Mouse (Mus musculus) midbrain, embryonic 15.5 days (tissue): ENCODE results near the gene Cbln3. TPM values are rescaled to one million over a fixed set of nuclear protein-coding genes. Genes with fewer than 3 reads are reported as not detected.

Experiments
- ATAC-seq: fragments of 200-750 bp; cut with Nextera tagmentation; replicated peaks from 2 replicates; pipeline ENCODE4 v1.8.0; 2017; ENCODE audit warnings: moderate TSS enrichment
- H3K27ac ChIP-seq: fragments of 300-500 bp; sonication (generic); 2 replicates; pipeline ENCODE4 v1.5.1; 2015; ENCODE audit warnings: mild to moderate bottlenecking, inconsistent platforms
- H3K27me3 ChIP-seq: fragments of 300-500 bp; sonication (generic); replicated peaks from 2 replicates; pipeline ENCODE4 v1.6.1; 2015; ENCODE audit warnings: inconsistent platforms
- H3K36me3 ChIP-seq: fragments of 300-500 bp; sonication (generic); replicated peaks from 2 replicates; pipeline ENCODE4 v1.6.1; 2015; ENCODE audit warnings: inconsistent platforms
- H3K4me1 ChIP-seq: fragments of 300-500 bp; sonication (generic); 2 replicates; pipeline ENCODE4 v1.6.1; 2015; ENCODE audit warnings: inconsistent platforms
- H3K4me2 ChIP-seq: fragments of 300-500 bp; sonication (generic); 2 replicates; pipeline ENCODE4 v1.6.1; 2015; ENCODE audit warnings: inconsistent platforms, mild to moderate bottlenecking, moderate library complexity
- H3K4me3 ChIP-seq: fragments of 300-500 bp; sonication (generic); 2 replicates; pipeline ENCODE4 v1.5.1; 2015; ENCODE audit warnings: mild to moderate bottlenecking, inconsistent platforms
- H3K9ac ChIP-seq: fragments of 300-500 bp; sonication (generic); 2 replicates; pipeline ENCODE4 v1.6.1; 2015; ENCODE audit warnings: mild to moderate bottlenecking, inconsistent platforms
- H3K9me3 ChIP-seq: fragments of 300-500 bp; sonication (generic); 2 replicates; pipeline ENCODE4 v1.6.1; 2016; ENCODE audit warnings: inconsistent platforms
- WGBS: fragments of 180-500 bp; shearing (Covaris S2); methylation state at CpG from one replicate; pipeline ENCODE4 v1.1.7; 2015; ENCODE audit warnings: mixed read lengths; 5-methylcytosine and 5-hydroxymethylcytosine counted together
- polyA plus RNA-seq: library from polyadenylated mRNA; unstranded; fragments of >200 nt; fragmentation: Nextera tagmentation; extraction: Ambion mirVana; gene quantifications from 2 replicates; pipeline ENCODE4 v1.2.1, GENCODE M21; 2015

Gene Cbln3
- polyA plus RNA-seq, 1 experiment from 2014 or later, result 0.19 TPM

- peaks cover 20% of the 10 kb centered on the region for H3K4me1 ChIP-seq
- ATAC-seq, result no peak
- no peak overlapping the region for H3K9ac ChIP-seq
- H3K27me3 ChIP-seq, result no peaks in the 10 kb centered on the region
- H3K27ac ChIP-seq, result no peak overlapping the region
- no peak overlapping the region for H3K4me3 ChIP-seq
- 93% methylated on average over 12 of the region's 12 CpGs for WGBS
- H3K9me3 ChIP-seq, result no peaks in the 10 kb centered on the region
- peaks cover 30% of the 10 kb centered on the region for H3K36me3 ChIP-seq
- H3K4me2 ChIP-seq, result no peak overlapping the region
Measured at GRCm38 (mm10) chr14:55897671-55898070, 13.5 kb upstream of the Cbln3 start.

- H3K9ac ChIP-seq, result no peak overlapping the region
- 0 out of 2 replicates have a peak overlapping the region, but pooled peaks have one; percentile 4 for H3K4me2 ChIP-seq
- 83% methylated on average over 24 of the region's 24 CpGs for WGBS
- no peak overlapping the region for H3K4me3 ChIP-seq
- peaks cover 24% of the 10 kb centered on the region; the same call in 1 of the 2 replicates for H3K36me3 ChIP-seq
- H3K27me3 ChIP-seq, result no peaks in the 10 kb centered on the region
- no peak overlapping the region for H3K27ac ChIP-seq
- no peak for ATAC-seq
- no peaks in the 10 kb centered on the region for H3K9me3 ChIP-seq
- H3K4me1 ChIP-seq, result peaks cover 24% of the 10 kb centered on the region
Measured at GRCm38 (mm10) chr14:55886571-55887382, 2.6 kb upstream of the Cbln3 start.

GRCm38 (mm10) chr14:55885791-55886271, 1.6 kb upstream of the Cbln3 start:
- Histone ChIP-seq H3K4me2 (peak overlapping the region; percentile 91), H3K4me3 (peak overlapping the region; percentile 81), H3K27me3 (no peaks in the 10 kb centered on the region), H3K36me3 (peaks cover 24% of the 10 kb centered on the region; the same call in 1 of the 2 replicates), H3K9ac (peak overlapping the region; percentile 79), H3K9me3 (no peaks in the 10 kb centered on the region), H3K4me1 (peaks cover 24% of the 10 kb centered on the region), H3K27ac (no peak overlapping the region)
- ATAC-seq, result no peak
- 7% methylated on average over 16 of the region's 16 CpGs for WGBS

- H3K4me3 ChIP-seq, result peak overlapping the region; percentile 81
- peaks cover 24% of the 10 kb centered on the region for H3K4me1 ChIP-seq
- no peaks in the 10 kb centered on the region for H3K27me3 ChIP-seq
- H3K36me3 ChIP-seq, result peaks cover 20% of the 10 kb centered on the region; the same call in 1 of the 2 replicates
- peak overlapping the region; percentile 91 for H3K4me2 ChIP-seq
- H3K9me3 ChIP-seq, result no peaks in the 10 kb centered on the region
- peak; percentile 63 for ATAC-seq
- H3K9ac ChIP-seq, result peak overlapping the region; percentile 79
- H3K27ac ChIP-seq, result peak overlapping the region; percentile 64
- WGBS, result 1% methylated on average over 25 of the region's 30 CpGs
Measured at GRCm38 (mm10) chr14:55885114-55885790, 1.1 kb upstream of the Cbln3 start.

GRCm38 (mm10) chr14:55884713-55885113, 521 bp upstream of the Cbln3 start, which contains the start of gene Khnyn:
Gene Khnyn (plus strand): TSS chr14:55884947.
- Histone ChIP-seq H3K27me3 (no peaks in the 10 kb centered on the region), H3K4me3 (peak within 1 kb of the TSS; percentile 81), H3K9me3 (no peaks in the 10 kb centered on the region), H3K4me2 (peak within 1 kb of the TSS; percentile 91), H3K4me1 (peaks cover 24% of the 10 kb centered on the region), H3K9ac (peak within 1 kb of the TSS; percentile 79), H3K27ac (peak within 1 kb of the TSS; percentile 64), H3K36me3 (peaks cover 17% of the 10 kb centered on the region; the same call in 1 of the 2 replicates)
- WGBS, result 0% methylated on average over 30 of the region's 30 CpGs
- peak; percentile 91 for ATAC-seq

- Histone ChIP-seq H3K4me3 (no peak overlapping the region), H3K4me1 (peaks cover 24% of the 10 kb centered on the region), H3K9me3 (no peaks in the 10 kb centered on the region), H3K4me2 (no peak overlapping the region), H3K27ac (no peak overlapping the region), H3K36me3 (0 out of 2 replicates have a peak, but pooled peaks cover 7% of the 10 kb centered on the region), H3K27me3 (no peaks in the 10 kb centered on the region), H3K9ac (no peak overlapping the region)
- WGBS, result 95% methylated on average over 12 of the region's 12 CpGs
- ATAC-seq, result no peak
Measured at GRCm38 (mm10) chr14:55883663-55884062, 529 bp downstream of the Cbln3 start.

- no peak overlapping the region for H3K4me3 ChIP-seq
- no peaks in the 10 kb centered on the region for H3K27me3 ChIP-seq
- no peak overlapping the region for H3K27ac ChIP-seq
- peaks cover 24% of the 10 kb centered on the region for H3K4me1 ChIP-seq
- H3K36me3 ChIP-seq, result 0 out of 2 replicates have a peak, but pooled peaks cover 7% of the 10 kb centered on the region
- ATAC-seq, result no peak
- no peaks in the 10 kb centered on the region for H3K9me3 ChIP-seq
- H3K9ac ChIP-seq, result no peak overlapping the region
- 92% methylated on average over 13 of the region's 13 CpGs for WGBS
- H3K4me2 ChIP-seq, result no peak overlapping the region
Measured at GRCm38 (mm10) chr14:55883149-55883661, 987 bp downstream of the Cbln3 start.

GRCm38 (mm10) chr14:55882171-55882641, 2.0 kb downstream of the Cbln3 start:
- no peak for ATAC-seq

GRCm38 (mm10) chr14:55880982-55881381, 3.2 kb downstream of the Cbln3 start:
- no peaks in the 10 kb centered on the region for H3K36me3 ChIP-seq
- H3K9me3 ChIP-seq, result no peaks in the 10 kb centered on the region
- H3K9ac ChIP-seq, result no peak overlapping the region
- H3K4me3 ChIP-seq, result no peak overlapping the region
- no peak overlapping the region for H3K4me2 ChIP-seq
- H3K27ac ChIP-seq, result no peak overlapping the region
- peaks cover 16% of the 10 kb centered on the region for H3K4me1 ChIP-seq
- WGBS, result 85% methylated on average over 8 of the region's 8 CpGs
- H3K27me3 ChIP-seq, result no peaks in the 10 kb centered on the region
- ATAC-seq, result no peak

More at GRCm38 (mm10) chr14:55882171-55882641, 2.0 kb downstream of the Cbln3 start:
- H3K27ac ChIP-seq, result no peak overlapping the region
- no peaks in the 10 kb centered on the region for H3K9me3 ChIP-seq
- no peaks in the 10 kb centered on the region for H3K27me3 ChIP-seq
- no peak overlapping the region for H3K9ac ChIP-seq
- peaks cover 24% of the 10 kb centered on the region for H3K4me1 ChIP-seq
- no peaks in the 10 kb centered on the region for H3K36me3 ChIP-seq
- no peak overlapping the region for H3K4me3 ChIP-seq
- 74% methylated on average over 6 of the region's 6 CpGs for WGBS
- no peak overlapping the region for H3K4me2 ChIP-seq

- no peaks in the 10 kb centered on the region for H3K36me3 ChIP-seq
- H3K27me3 ChIP-seq, result no peaks in the 10 kb centered on the region
- no peak overlapping the region for H3K4me3 ChIP-seq
- no peak overlapping the region for H3K4me2 ChIP-seq
- ATAC-seq, result no peak
- no peak overlapping the region for H3K9ac ChIP-seq
- peaks cover 8% of the 10 kb centered on the region for H3K4me1 ChIP-seq
- H3K27ac ChIP-seq, result no peak overlapping the region
- 24% methylated on average over 1 of the region's 1 CpGs for WGBS
- no peaks in the 10 kb centered on the region for H3K9me3 ChIP-seq
Measured at GRCm38 (mm10) chr14:55879623-55880022, 4.6 kb downstream of the Cbln3 start.

GRCm38 (mm10) chr14:55878316-55878940, 5.8 kb downstream of the Cbln3 start:
- Histone ChIP-seq H3K27me3 (no peaks in the 10 kb centered on the region), H3K36me3 (no peaks in the 10 kb centered on the region), H3K4me1 (peaks cover 6% of the 10 kb centered on the region), H3K4me3 (no peak overlapping the region), H3K4me2 (no peak overlapping the region), H3K9me3 (no peaks in the 10 kb centered on the region), H3K9ac (no peak overlapping the region), H3K27ac (no peak overlapping the region)
- WGBS, result 30% methylated on average over 7 of the region's 7 CpGs
- ATAC-seq, result no peak
